Mouse (Mus musculus) liver, postnatal 0 days (tissue): ENCODE measurements around the gene Gatb.

Experiments
- CTCF ChIP-seq: sonication (generic); IDR thresholded peaks from 2 replicates; pipeline ENCODE4 v1.5.1; 2016; ENCODE audit warnings: antibody characterized with exemption, low read depth
- EP300 ChIP-seq: IDR thresholded peaks from 2 replicates; pipeline ENCODE4 v1.6.1; 2016; ENCODE audit warnings: antibody characterized with exemption, low read depth, mild to moderate bottlenecking

- no peak for TF ChIP-seq CTCF
- no peak for TF ChIP-seq EP300
Measured at GRCm38 (mm10) chr3:85667683-85668082, 93.8 kb downstream of the Gatb start.
